Mouse (Mus musculus) small intestine, adult 2 months (tissue): ENCODE data around the gene Tsc2.

Experiments
- CTCF ChIP-seq: fragments of 200-500 bp; IDR thresholded peaks from 2 replicates; pipeline ENCODE4 v1.5.1; 2012; ENCODE audit warnings: low read depth, mild to moderate bottlenecking, control low read depth, inconsistent platforms, low read length, moderate library complexity, mixed read lengths; ENCODE audit not compliant: insufficient replicate concordance, insufficient read length; ENCODE audit errors: extremely low read depth
- POLR2A ChIP-seq: fragments of 200-500 bp; IDR thresholded peaks from 2 replicates; pipeline ENCODE4 v1.6.1; 2012; ENCODE audit warnings: low read depth, mild to moderate bottlenecking, control low read depth, inconsistent platforms, low read length, moderate library complexity

DNA sequence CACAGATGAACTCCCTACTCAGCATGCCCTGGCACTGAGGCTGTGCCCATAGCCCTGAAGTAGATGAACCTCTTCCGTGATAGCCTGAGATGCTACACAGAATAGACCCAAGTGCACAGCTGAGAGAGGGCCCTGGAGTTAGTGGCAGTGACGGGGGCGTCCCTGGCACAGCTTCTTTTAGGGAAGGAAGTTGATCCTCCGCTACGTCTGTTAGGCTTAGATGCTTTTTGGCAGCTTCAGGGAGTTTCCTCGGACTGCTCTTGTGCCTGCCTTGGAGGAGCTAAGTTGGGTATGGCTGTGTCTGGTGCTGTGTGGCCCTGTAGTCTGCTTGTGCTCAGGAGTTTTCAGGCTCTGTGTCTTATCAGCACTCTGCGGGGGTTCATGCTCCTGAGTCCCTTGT is 41.8 kb upstream of the Tsc2 start:
- TF ChIP-seq POLR2A (no peak), CTCF (no peak)
